22 mouse cellular contexts compared by ENCODE assay signal in the genomic region with DNA sequence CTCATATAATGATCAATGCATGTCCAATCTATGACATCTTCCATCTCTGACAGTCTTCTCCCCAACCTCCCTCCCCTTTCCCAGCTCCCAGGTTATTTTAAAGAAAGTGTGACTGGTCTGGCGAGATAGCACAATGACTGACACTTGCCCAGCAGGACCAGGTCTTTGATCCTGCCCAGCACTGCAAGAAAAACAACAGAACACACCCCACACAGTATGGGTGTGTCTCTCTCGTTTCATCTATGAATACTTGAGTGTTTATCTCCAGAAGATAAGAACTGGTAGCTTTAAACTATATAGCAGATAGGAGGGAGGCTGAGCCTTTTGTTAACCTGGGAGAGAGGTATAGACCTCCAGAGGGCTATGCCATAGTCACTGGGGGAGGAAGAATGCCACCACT. TPM values are rescaled to one million over a fixed set of nuclear protein-coding genes. Genes with fewer than 3 reads are reported as not detected.
A peak's percentile ranks its signal among the peaks of the same experiment; 100 is the strongest.
DNase-seq lines count a peak whose midpoint lies in the region; ATAC-seq lines count a peak whose summit lies in the region.
"Had no signal": no experiment of that assay in that cellular context is flagged by ENCODE, and none has a peak within 500 bp of the region (broad histone marks: within the 10 kb centered on the region; RNA-seq: fewer than 3 reads in every experiment).

No protein-coding gene starts in this region.

- H3K27me3 ChIP-seq in heart, embryonic 12.5 days (replicated peaks), result no peaks in the 10 kb centered on the region
- no peaks in the 10 kb centered on the region for H3K27me3 ChIP-seq in embryonic facial prominence, embryonic 14.5 days (replicated peaks; ENCODE audit: control insufficient read depth, insufficient read depth, low read length)
- no peaks in the 10 kb centered on the region for H3K27me3 ChIP-seq in intestine, embryonic 15.5 days (replicated peaks)
- H3K27me3 ChIP-seq in liver, embryonic 15.5 days, result no peaks in the 10 kb centered on the region
- no peaks in the 10 kb centered on the region for H3K27me3 ChIP-seq in midbrain, embryonic 14.5 days (ENCODE audit: control insufficient read depth, insufficient read depth, low read length)
- H3K27me3 ChIP-seq: heart, embryonic 15.5 days; kidney, embryonic 15.5 days; lung, embryonic 15.5 days; neural tube, embryonic 15.5 days; Patski had no signal

- no peak overlapping the region for H3K4me2 ChIP-seq in heart, embryonic 12.5 days
- no peak overlapping the region for H3K4me2 ChIP-seq in embryonic facial prominence, embryonic 14.5 days (ENCODE audit: low read depth, low read length)
- H3K4me2 ChIP-seq in intestine, embryonic 15.5 days (replicated peaks), result no peak overlapping the region
- H3K4me2 ChIP-seq in liver, embryonic 15.5 days, result no peak overlapping the region
- H3K4me2 ChIP-seq in midbrain, embryonic 14.5 days (ENCODE audit: low read length), result no peak overlapping the region
- H3K4me2 ChIP-seq: heart, embryonic 15.5 days; hindbrain, embryonic 14.5 days; kidney, embryonic 15.5 days; lung, embryonic 15.5 days; neural tube, embryonic 15.5 days had no signal

- H3K4me1 ChIP-seq in heart, embryonic 12.5 days (replicated peaks), result peaks cover 23% of the 10 kb centered on the region
- H3K4me1 ChIP-seq in embryonic facial prominence, embryonic 14.5 days (ENCODE audit: control insufficient read depth, insufficient read depth, low read length), result peaks cover 20% of the 10 kb centered on the region
- no peaks in the 10 kb centered on the region for H3K4me1 ChIP-seq in intestine, embryonic 15.5 days (replicated peaks)
- H3K4me1 ChIP-seq in liver, embryonic 15.5 days (replicated peaks), result peaks cover 6% of the 10 kb centered on the region; the same call in 1 of the 2 replicates
- no peaks in the 10 kb centered on the region for H3K4me1 ChIP-seq in midbrain, embryonic 14.5 days (ENCODE audit: control insufficient read depth, insufficient read depth, low read length)

- H3K36me3 ChIP-seq in heart, embryonic 12.5 days, result no peaks in the 10 kb centered on the region
- no peaks in the 10 kb centered on the region for H3K36me3 ChIP-seq in embryonic facial prominence, embryonic 14.5 days (ENCODE audit: control insufficient read depth, insufficient read depth, low read length)
- H3K36me3 ChIP-seq in intestine, embryonic 15.5 days, result no peaks in the 10 kb centered on the region
- no peaks in the 10 kb centered on the region for H3K36me3 ChIP-seq in liver, embryonic 15.5 days (replicated peaks)
- H3K36me3 ChIP-seq in midbrain, embryonic 14.5 days (ENCODE audit: control insufficient read depth, insufficient read depth, low read length), result no peaks in the 10 kb centered on the region
- H3K36me3 ChIP-seq: heart, embryonic 15.5 days; kidney, embryonic 15.5 days; lung, embryonic 15.5 days; neural tube, embryonic 15.5 days had no signal

- H3K9me3 ChIP-seq in heart, embryonic 12.5 days (replicated peaks), result no peaks in the 10 kb centered on the region
- no peaks in the 10 kb centered on the region for H3K9me3 ChIP-seq in embryonic facial prominence, embryonic 14.5 days (ENCODE audit: control insufficient read depth, low read length)
- H3K9me3 ChIP-seq in intestine, embryonic 15.5 days, result no peaks in the 10 kb centered on the region
- H3K9me3 ChIP-seq in liver, embryonic 15.5 days (replicated peaks), result no peaks in the 10 kb centered on the region
- H3K9me3 ChIP-seq in midbrain, embryonic 14.5 days (ENCODE audit: control insufficient read depth, low read length), result no peaks in the 10 kb centered on the region
- H3K9me3 ChIP-seq: heart, embryonic 15.5 days; kidney, embryonic 15.5 days; lung, embryonic 15.5 days; neural tube, embryonic 15.5 days had no signal

- ATAC-seq in heart, embryonic 12.5 days (ENCODE audit: insufficient number of reproducible peaks, low FRiP score), result peak; percentile 94
- no peak for ATAC-seq in embryonic facial prominence, embryonic 14.5 days (ENCODE audit: low read depth)
- peak; percentile 75 for ATAC-seq in intestine, embryonic 15.5 days
- ATAC-seq in liver, embryonic 15.5 days (ENCODE audit: insufficient read depth), result peak; percentile 73
- ATAC-seq in midbrain, embryonic 14.5 days (ENCODE audit: low FRiP score, low TSS enrichment), result no peak
- ATAC-seq in monocyte, adult 5-6 weeks (replicated peaks; ENCODE audit: insufficient number of reproducible peaks, low FRiP score, low TSS enrichment, poor library complexity, severe bottlenecking), result no peak
- ATAC-seq: forebrain, embryonic 14.5 days; inflammation-experienced regulatory T-cells, adult 6 months; midbrain, embryonic 16.5 days; Patski had no signal

- H3K27ac ChIP-seq in heart, embryonic 12.5 days (ENCODE audit: poor library complexity, severe bottlenecking), result peak overlapping the region; percentile 12; the same call in 1 of the 2 replicates
- peak overlapping the region; percentile 64; the same call in 1 of the 2 replicates for H3K27ac ChIP-seq in embryonic facial prominence, embryonic 14.5 days (replicated peaks; ENCODE audit: low read depth, low read length)
- no peak overlapping the region for H3K27ac ChIP-seq in intestine, embryonic 15.5 days
- no peak overlapping the region for H3K27ac ChIP-seq in liver, embryonic 15.5 days (replicated peaks)
- H3K27ac ChIP-seq in midbrain, embryonic 14.5 days (replicated peaks; ENCODE audit: low read depth, low read length), result no peak overlapping the region
- H3K27ac ChIP-seq: gastrocnemius, adult 2 months; heart, embryonic 15.5 days; hindbrain, embryonic 14.5 days; lung, embryonic 15.5 days; neural tube, embryonic 15.5 days had no signal

- no peak for DNase-seq in heart, adult 9 months (ENCODE audit: low spot score in 2 of 2)
- DNase-seq in embryonic facial prominence, embryonic 14.5 days (ENCODE audit: low spot score), result no peak
- DNase-seq in midbrain, embryonic 14.5 days, result no peak
- DNase-seq: cerebellum, adult 11 months; cerebellum, adult 9-11 months; gastrocnemius, adult 2 months; heart, postnatal 36 days; kidney, postnatal 4 days; lung, postnatal 36 days had no signal

- 3% methylated on average over 2 of the region's 2 CpGs for WGBS in heart, embryonic 12.5 days
- 33% methylated on average over 2 of the region's 2 CpGs for WGBS in embryonic facial prominence, embryonic 14.5 days
- 29% methylated on average over 2 of the region's 2 CpGs for WGBS in intestine, embryonic 15.5 days
- WGBS in liver, embryonic 15.5 days (ENCODE audit: insufficient replicate concordance), result 11% methylated on average over 2 of the region's 2 CpGs
- WGBS in midbrain, embryonic 14.5 days, result 23% methylated on average over 2 of the region's 2 CpGs

- H3K9ac ChIP-seq in heart, embryonic 12.5 days, result no peak overlapping the region
- H3K9ac ChIP-seq in embryonic facial prominence, embryonic 14.5 days (ENCODE audit: low read depth, low read length), result no peak overlapping the region
- no peak overlapping the region for H3K9ac ChIP-seq in intestine, embryonic 15.5 days
- H3K9ac ChIP-seq in liver, embryonic 15.5 days, result no peak overlapping the region
- no peak overlapping the region for H3K9ac ChIP-seq in midbrain, embryonic 14.5 days (replicated peaks; ENCODE audit: low read length)
- H3K9ac ChIP-seq: heart, embryonic 15.5 days; hindbrain, embryonic 14.5 days; kidney, embryonic 15.5 days; lung, embryonic 15.5 days; neural tube, embryonic 15.5 days had no signal

- H3K4me3 ChIP-seq in heart, embryonic 12.5 days, result no peak overlapping the region
- H3K4me3 ChIP-seq in embryonic facial prominence, embryonic 14.5 days (ENCODE audit: low read depth, low read length), result no peak overlapping the region
- H3K4me3 ChIP-seq in intestine, embryonic 15.5 days (replicated peaks), result no peak overlapping the region
- no peak overlapping the region for H3K4me3 ChIP-seq in liver, embryonic 15.5 days (replicated peaks)
- no peak overlapping the region for H3K4me3 ChIP-seq in midbrain, embryonic 14.5 days (replicated peaks; ENCODE audit: low read depth, low read length)
- H3K4me3 ChIP-seq: gastrocnemius, adult 2 months; heart, embryonic 15.5 days; kidney, embryonic 15.5 days; lung, embryonic 15.5 days; neural tube, embryonic 15.5 days had no signal

RNA-seq across cellular contexts. Expression of a gene that starts 28.3 kb away (rescaled TPM):
- polyA plus RNA-seq in heart, embryonic 12.5 days (2016; fragmentation: Nextera tagmentation; extraction: Ambion mirVana), result 415 and 447 TPM in 2 replicates
- polyA plus RNA-seq in embryonic facial prominence, embryonic 14.5 days (2014; fragmentation: Nextera tagmentation; extraction: Ambion mirVana), result 277 and 304 TPM in 2 replicates
- 79.0 and 83.2 TPM in 2 replicates for polyA plus RNA-seq in intestine, embryonic 15.5 days (2015; fragmentation: Nextera tagmentation; extraction: Ambion mirVana)
- 125 and 154 TPM in 2 replicates for polyA plus RNA-seq in liver, embryonic 15.5 days (2015; fragmentation: Nextera tagmentation; extraction: Ambion mirVana)
- 13.9 and 33.0 TPM in 2 replicates for polyA plus RNA-seq in midbrain, embryonic 14.5 days (2014; fragmentation: Nextera tagmentation; extraction: Ambion mirVana)
- 9.3 to 15.8 TPM (median 9.9 TPM) in 3 replicates for total RNA-seq in monocyte, adult 5-6 weeks (2017)

Comparison
In these comparisons a context has a peak if more than half of its experiments do, and no peak if none do; other contexts are left out.
1. ATAC-seq: peak in heart, embryonic 12.5 days (single experiment), intestine, embryonic 15.5 days (single experiment) and liver, embryonic 15.5 days (single experiment); none in embryonic facial prominence, embryonic 14.5 days (single experiment), midbrain, embryonic 14.5 days (single experiment) and monocyte, adult 5-6 weeks (single experiment).
2. H3K27ac ChIP-seq: peak in heart, embryonic 12.5 days (single experiment) and embryonic facial prominence, embryonic 14.5 days (single experiment); none in intestine, embryonic 15.5 days (single experiment), liver, embryonic 15.5 days (single experiment) and midbrain, embryonic 14.5 days (single experiment).